Mouse (Mus musculus): Measurements from ENCODE around the gene Echdc3.

- no peak for TF ChIP-seq GATA1 (IDR thresholded peaks at IDR 0.05; ENCODE audit: low read length)
- TF ChIP-seq TAL1 (IDR thresholded peaks at IDR 0.05; ENCODE audit: low read length): no peak
These were observed 28.6 kb upstream of the Echdc3 start for GRCm38 (mm10) chr2:6241446-6241845.
